Mouse (Mus musculus) cortical plate, adult 2 months (tissue): ENCODE measurements around the gene Vamp2. TPM values are rescaled to one million over a fixed set of nuclear protein-coding genes. Genes with fewer than 3 reads are reported as not detected.

Experiments
- H3K27ac ChIP-seq: fragments of 200-500 bp; 2 replicates; pipeline ENCODE4 v1.5.1; 2012; ENCODE audit warnings: low read length, control low read depth, inconsistent platforms; ENCODE audit not compliant: insufficient read depth
- H3K4me1 ChIP-seq: fragments of 200-500 bp; 2 replicates; pipeline ENCODE4 v1.6.1; 2011; ENCODE audit warnings: low read length; ENCODE audit not compliant: control insufficient read depth, insufficient read depth
- H3K4me3 ChIP-seq: fragments of 200-500 bp; 2 replicates; pipeline ENCODE4 v1.5.1; 2011; ENCODE audit warnings: mild to moderate bottlenecking, low read length, control low read depth; ENCODE audit not compliant: insufficient read depth
- CTCF ChIP-seq: fragments of 200-500 bp; IDR thresholded peaks from 2 replicates; pipeline ENCODE4 v1.5.1; 2011; ENCODE audit warnings: mild to moderate bottlenecking, control low read depth, low read length; ENCODE audit not compliant: insufficient read depth; ENCODE audit errors: extremely low read depth
- POLR2A ChIP-seq: fragments of 200-500 bp; IDR thresholded peaks from 2 replicates; pipeline ENCODE4 v1.6.1; 2011; ENCODE audit warnings: mild to moderate bottlenecking, low read length, control low read depth; ENCODE audit not compliant: insufficient read depth; ENCODE audit errors: extremely low read depth
- polyA plus RNA-seq: library from polyadenylated mRNA; depleted of rRNA; stranded (reverse); fragments of >200 nt; gene quantifications from 2 replicates; pipeline ENCODE4 v1.2.3, GENCODE M21; 2012

The Vamp2 gene
- polyA plus RNA-seq, 1 experiment = 1,156 TPM

GRCm38 (mm10) chr11:69058729-69059356 is 29.4 kb upstream of the Vamp2 start:
- no peak for TF ChIP-seq POLR2A
- no peak for TF ChIP-seq CTCF
- peak overlapping the region; percentile 44 for H3K27ac ChIP-seq
- no peaks in the 10 kb centered on the region for H3K4me1 ChIP-seq
- peak overlapping the region; percentile 73 for H3K4me3 ChIP-seq

- Histone ChIP-seq H3K27ac (peak within 1 kb of the TSS; percentile 94), H3K4me1 (no peaks in the 10 kb centered on the region), H3K4me3 (peak within 1 kb of the TSS; percentile 73)
- TF ChIP-seq POLR2A (peak; percentile 76), CTCF (no peak)
Measured at GRCm38 (mm10) chr11:69059357-69059974, 28.8 kb upstream of the Vamp2 start, which contains the start of gene Borcs6. Gene Borcs6, plus strand, starts transcription at chr11:69059717.

GRCm38 (mm10) chr11:69059975-69060411 is 28.3 kb upstream of the Vamp2 start:
- Histone ChIP-seq H3K4me1 (no peaks in the 10 kb centered on the region), H3K4me3 (peak overlapping the region; percentile 73), H3K27ac (peak overlapping the region; percentile 94)
- TF ChIP-seq CTCF (no peak), POLR2A (no peak)

GRCm38 (mm10) chr11:69060448-69061254 is 27.6 kb upstream of the Vamp2 start:
- TF ChIP-seq CTCF (no peak), POLR2A (no peak)
- no peaks in the 10 kb centered on the region for H3K4me1 ChIP-seq
- peak overlapping the region; percentile 73 for H3K4me3 ChIP-seq
- peak overlapping the region; percentile 94 for H3K27ac ChIP-seq

GRCm38 (mm10) chr11:69061255-69061912 is 26.9 kb upstream of the Vamp2 start:
- no peak overlapping the region for H3K27ac ChIP-seq
- H3K4me3 ChIP-seq = peak overlapping the region; percentile 73
- no peak for TF ChIP-seq CTCF
- TF ChIP-seq POLR2A = no peak
- H3K4me1 ChIP-seq = no peaks in the 10 kb centered on the region

- H3K4me1 ChIP-seq = no peaks in the 10 kb centered on the region
- TF ChIP-seq POLR2A (0 out of 2 replicates have a peak, but pooled peaks have one; percentile 25), CTCF (no peak)
- H3K4me3 ChIP-seq = peak overlapping the region; percentile 76
- no peak overlapping the region for H3K27ac ChIP-seq
Measured at GRCm38 (mm10) chr11:69062194-69062760, 26.0 kb upstream of the Vamp2 start.

GRCm38 (mm10) chr11:69062761-69063224 is 25.5 kb upstream of the Vamp2 start:
- Histone ChIP-seq H3K4me3 (peak overlapping the region; percentile 76), H3K27ac (no peak overlapping the region), H3K4me1 (no peaks in the 10 kb centered on the region)
- TF ChIP-seq POLR2A = no peak
- no peak for TF ChIP-seq CTCF

GRCm38 (mm10) chr11:69063413-69064201 is 24.7 kb upstream of the Vamp2 start:
- Histone ChIP-seq H3K4me3 (peak overlapping the region; percentile 76), H3K4me1 (no peaks in the 10 kb centered on the region), H3K27ac (no peak overlapping the region)
- 0 out of 2 replicates have a peak, but pooled peaks have one; percentile 27 for TF ChIP-seq POLR2A
- TF ChIP-seq CTCF = no peak
